Mouse (Mus musculus): ENCODE results near the gene Fam110c. TPM values are rescaled to one million over a fixed set of nuclear protein-coding genes. Genes with fewer than 3 reads are reported as not detected.

Gene Fam110c
- polyA plus RNA-seq, 1 experiment from 2014 or later, result 0.05 TPM

DNA sequence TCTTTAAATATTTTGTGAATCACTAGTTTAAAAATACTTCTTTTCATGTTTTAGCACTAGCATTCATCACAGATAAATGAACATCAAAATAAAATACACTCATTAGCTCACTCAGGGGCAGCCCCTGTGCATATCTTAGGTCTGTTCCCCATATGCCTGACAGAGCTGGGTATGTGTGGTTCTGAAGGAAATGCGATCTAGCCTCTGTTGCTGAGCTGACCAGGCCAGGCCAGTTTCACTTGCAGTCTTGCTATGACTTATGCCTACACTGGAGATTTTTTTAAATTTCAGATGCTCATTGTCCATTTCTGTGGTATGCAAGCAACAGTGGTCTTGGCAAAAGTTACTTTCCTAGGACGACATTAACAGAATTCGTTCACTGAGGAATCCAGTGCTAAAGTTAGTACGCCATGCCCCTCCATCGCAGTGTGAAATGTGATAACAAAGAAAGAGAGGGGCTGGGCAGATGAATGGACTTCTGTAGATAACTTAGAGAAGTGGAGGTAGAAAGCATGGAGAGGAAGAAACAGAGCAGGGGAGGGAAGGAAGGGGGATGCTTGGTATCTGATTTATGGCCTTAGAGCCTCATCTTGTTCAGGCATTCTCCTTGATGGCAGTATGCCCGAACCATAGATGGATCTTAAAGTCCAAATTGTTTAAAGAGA, 7.4 kb downstream of the Fam110c start:
- WGBS, result 86% methylated on average over 6 of the region's 6 CpGs

DNA sequence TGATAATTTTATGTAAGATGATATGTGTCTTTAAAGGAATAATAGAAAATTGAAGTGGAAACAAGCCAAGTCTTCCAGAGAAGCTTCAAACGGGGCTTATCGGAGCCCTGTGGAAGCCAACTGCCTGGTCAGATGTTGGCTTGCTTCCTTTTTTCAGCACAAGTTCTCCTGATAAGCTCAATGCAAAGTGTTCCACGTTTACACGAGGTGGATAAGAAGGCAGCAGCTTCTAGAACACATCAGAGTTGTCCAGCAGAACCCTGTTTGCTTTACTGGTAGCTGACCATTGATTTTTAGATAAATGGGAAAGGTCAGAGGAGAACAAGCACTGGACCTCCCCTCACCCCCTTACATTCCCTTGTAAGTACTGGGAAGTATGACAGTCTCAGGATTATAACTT, 9.3 kb downstream of the Fam110c start:
- no peak for ATAC-seq (ENCODE audit: low FRiP score, low read depth)
- H3K4me3 ChIP-seq, result no peak overlapping the region
- H3K27me3 ChIP-seq, result no peaks in the 10 kb centered on the region
- H3K27ac ChIP-seq (replicated peaks), result no peak overlapping the region
- no peaks in the 10 kb centered on the region for H3K36me3 ChIP-seq
- H3K4me2 ChIP-seq, result no peak overlapping the region
- no peaks in the 10 kb centered on the region for H3K9me3 ChIP-seq
- H3K9ac ChIP-seq, result no peak overlapping the region
- no peaks in the 10 kb centered on the region for H3K4me1 ChIP-seq (replicated peaks)
- 87% methylated on average over 4 of the region's 4 CpGs for WGBS

More for the DNA sequence above, 7.4 kb downstream of the Fam110c start:
- no peak for ATAC-seq (ENCODE audit: low FRiP score, low read depth)
- no peak overlapping the region for H3K27ac ChIP-seq (replicated peaks)
- H3K9ac ChIP-seq, result no peak overlapping the region
- no peak overlapping the region for H3K4me3 ChIP-seq
- H3K9me3 ChIP-seq, result no peaks in the 10 kb centered on the region
- no peaks in the 10 kb centered on the region for H3K4me1 ChIP-seq (replicated peaks)
- no peak overlapping the region for H3K4me2 ChIP-seq
- no peaks in the 10 kb centered on the region for H3K36me3 ChIP-seq
- H3K27me3 ChIP-seq, result peaks cover 11% of the 10 kb centered on the region

DNA sequence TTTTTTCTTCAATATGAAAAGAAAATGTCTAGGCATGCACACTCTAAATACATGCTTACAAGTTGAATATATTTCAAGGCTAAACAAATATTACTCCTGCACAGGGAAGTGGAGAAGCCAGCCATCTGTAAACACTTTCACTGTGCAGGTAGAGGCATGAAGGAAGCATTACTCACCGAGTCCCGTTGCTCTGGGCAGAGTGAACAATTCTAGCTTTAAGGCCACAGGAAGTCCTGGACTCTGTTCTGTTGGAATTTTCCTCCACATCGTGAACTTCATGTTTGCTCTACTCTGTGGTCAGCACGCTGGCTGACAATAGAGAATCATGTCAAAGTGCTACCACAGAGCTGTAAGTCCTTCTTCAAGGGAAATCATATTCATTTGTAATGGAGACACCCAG, 9.7 kb downstream of the Fam110c start:
- no peak for ATAC-seq (ENCODE audit: low FRiP score, low read depth)
- H3K27me3 ChIP-seq, result no peaks in the 10 kb centered on the region
- H3K27ac ChIP-seq (replicated peaks), result no peak overlapping the region
- no peak overlapping the region for H3K9ac ChIP-seq
- H3K4me3 ChIP-seq, result no peak overlapping the region
- H3K4me1 ChIP-seq (replicated peaks), result no peaks in the 10 kb centered on the region
- 85% methylated on average over 4 of the region's 4 CpGs for WGBS
- H3K36me3 ChIP-seq, result no peaks in the 10 kb centered on the region
- H3K9me3 ChIP-seq, result no peaks in the 10 kb centered on the region
- no peak overlapping the region for H3K4me2 ChIP-seq

DNA sequence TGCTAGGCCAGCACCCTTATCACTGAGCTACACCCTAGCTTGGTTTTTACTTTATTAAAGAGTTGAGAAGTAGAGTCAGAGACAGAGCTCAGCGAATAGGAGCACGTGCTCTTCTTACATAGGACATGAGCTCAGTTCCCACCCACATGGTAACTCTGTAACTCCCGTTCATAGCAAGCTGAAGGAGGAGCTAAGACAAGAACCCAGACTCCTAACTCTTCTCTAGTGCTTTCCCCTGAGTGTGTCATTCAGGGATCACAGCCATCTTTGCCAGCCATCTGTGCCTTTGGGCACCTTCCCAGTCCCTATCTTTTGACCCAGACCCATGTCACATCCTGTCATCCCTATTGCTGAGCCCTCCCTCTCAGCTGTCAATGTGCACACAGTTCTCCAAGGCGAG, 13.4 kb downstream of the Fam110c start:
- Histone ChIP-seq H3K27me3 (no peaks in the 10 kb centered on the region), H3K4me2 (no peak overlapping the region), H3K4me3 (no peak overlapping the region), H3K36me3 (no peaks in the 10 kb centered on the region), H3K9ac (no peak overlapping the region), H3K9me3 (no peaks in the 10 kb centered on the region), H3K27ac (replicated peaks) (no peak overlapping the region), H3K4me1 (replicated peaks) (no peaks in the 10 kb centered on the region)
- 85% methylated on average over 4 of the region's 4 CpGs for WGBS
- no peak for ATAC-seq (ENCODE audit: low FRiP score, low read depth)

DNA sequence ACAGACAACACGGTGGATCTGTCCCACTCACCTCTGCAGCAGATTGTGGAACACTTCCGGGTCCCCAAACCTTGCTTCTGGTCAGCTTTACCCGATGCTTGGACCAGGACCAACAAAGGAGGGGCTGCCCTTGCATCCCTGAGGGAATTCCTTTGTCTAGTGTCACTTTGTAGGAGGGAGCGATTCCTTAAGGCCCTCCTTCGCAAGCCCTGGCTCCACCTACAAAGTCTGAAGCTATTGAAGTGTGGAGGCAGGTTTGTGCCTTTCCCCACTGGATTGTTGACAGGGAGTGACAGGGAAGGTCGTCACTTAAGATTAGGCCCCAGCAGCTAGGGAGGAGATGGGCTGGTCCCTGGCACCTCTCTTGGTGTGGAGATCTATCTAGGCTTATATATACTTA, 16.7 kb downstream of the Fam110c start:
- Histone ChIP-seq H3K36me3 (no peaks in the 10 kb centered on the region), H3K4me2 (no peak overlapping the region), H3K4me3 (no peak overlapping the region), H3K27me3 (no peaks in the 10 kb centered on the region), H3K9me3 (no peaks in the 10 kb centered on the region), H3K4me1 (replicated peaks) (no peaks in the 10 kb centered on the region), H3K27ac (replicated peaks) (no peak overlapping the region), H3K9ac (no peak overlapping the region)
- 20% methylated on average over 6 of the region's 6 CpGs for WGBS
- ATAC-seq (ENCODE audit: low FRiP score, low read depth), result no peak

DNA sequence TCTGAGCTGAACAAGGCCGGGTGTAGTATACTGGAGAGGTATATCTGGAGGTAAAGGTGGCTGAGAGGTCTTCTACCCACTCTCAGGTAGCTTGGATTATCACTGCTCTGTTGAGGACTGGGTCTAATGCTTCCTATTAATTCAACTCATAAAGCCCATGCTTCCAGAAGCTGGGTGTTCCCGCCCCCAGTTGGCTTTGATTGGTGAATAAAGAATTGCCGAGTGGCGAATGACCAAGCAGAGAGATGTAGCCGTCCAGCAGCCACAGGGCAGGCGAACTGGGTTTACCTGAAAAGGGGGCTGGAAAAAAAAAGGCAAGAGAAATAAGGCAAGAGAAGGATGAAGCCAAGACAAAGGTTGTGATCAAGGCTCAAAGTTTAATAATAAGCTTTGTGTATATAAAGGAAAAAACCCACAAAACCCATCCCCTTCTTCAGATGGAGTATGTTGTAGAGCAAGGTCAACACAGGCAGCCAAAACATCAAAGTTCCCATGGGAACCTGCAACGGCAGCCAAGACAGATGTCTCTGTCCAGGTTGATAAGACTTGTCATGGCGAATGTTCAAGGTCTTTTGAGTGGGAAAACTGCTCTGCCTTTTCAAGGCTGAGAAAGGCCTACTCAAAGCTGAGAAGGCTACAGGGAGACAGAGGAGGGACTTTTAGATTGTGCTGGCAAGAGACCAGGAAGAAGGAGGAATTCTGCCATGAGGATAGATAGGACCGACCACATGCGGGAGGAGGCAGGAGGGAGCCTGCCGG, 17.4 kb downstream of the Fam110c start:
- Histone ChIP-seq H3K9me3 (no peaks in the 10 kb centered on the region), H3K27me3 (no peaks in the 10 kb centered on the region), H3K36me3 (no peaks in the 10 kb centered on the region), H3K4me2 (no peak overlapping the region), H3K4me1 (replicated peaks) (no peaks in the 10 kb centered on the region), H3K27ac (replicated peaks) (no peak overlapping the region), H3K9ac (no peak overlapping the region), H3K4me3 (no peak overlapping the region)
- no peak for ATAC-seq (ENCODE audit: low FRiP score, low read depth)
- WGBS, result 76% methylated on average over 11 of the region's 11 CpGs

DNA sequence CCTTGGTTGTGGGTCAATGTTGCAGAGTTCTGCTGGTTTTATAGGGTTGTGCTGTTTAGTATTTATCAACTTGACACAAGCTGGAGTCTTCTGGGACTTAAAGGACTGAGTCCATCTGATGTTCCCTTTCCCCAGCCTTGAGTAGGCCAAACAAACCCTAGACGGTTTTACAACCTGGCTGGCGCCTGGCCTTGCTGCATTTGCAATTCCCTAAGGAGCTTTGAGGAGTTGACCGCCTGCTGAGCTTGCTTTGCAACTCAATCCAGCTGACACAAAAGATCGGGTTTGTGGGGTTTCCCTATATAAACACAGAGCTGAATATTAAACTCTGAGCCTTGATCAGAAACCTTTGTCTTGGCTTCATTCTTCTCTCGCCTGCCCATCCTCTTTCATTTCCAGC, 18.8 kb downstream of the Fam110c start:
- ATAC-seq (ENCODE audit: low FRiP score, low read depth), result no peak
- Histone ChIP-seq H3K36me3 (no peaks in the 10 kb centered on the region), H3K9me3 (no peaks in the 10 kb centered on the region), H3K9ac (no peak overlapping the region), H3K4me2 (no peak overlapping the region), H3K4me1 (replicated peaks) (no peaks in the 10 kb centered on the region), H3K27me3 (no peaks in the 10 kb centered on the region), H3K4me3 (no peak overlapping the region), H3K27ac (replicated peaks) (no peak overlapping the region)
- whole genome bisulfite sequencing, result 10% methylated on average over 5 of the region's 5 CpGs

DNA sequence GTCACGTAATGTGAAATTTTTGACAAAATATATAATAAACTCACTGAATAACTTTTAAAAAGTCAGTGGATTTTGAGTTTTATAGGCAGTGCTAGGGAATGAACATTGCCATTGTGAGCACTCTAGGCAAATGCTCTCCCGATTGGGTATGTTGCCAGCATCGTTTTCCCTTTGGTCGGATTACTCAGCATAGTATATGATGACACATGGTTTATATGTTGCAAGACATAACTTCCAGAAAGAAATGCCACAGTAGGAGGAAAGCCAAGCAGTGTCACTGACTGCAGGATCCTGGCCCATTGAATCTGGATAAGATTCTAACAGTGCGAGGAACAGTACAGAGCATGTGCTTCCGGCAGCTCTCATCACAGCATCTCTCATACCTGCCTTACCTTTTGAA, 23.5 kb downstream of the Fam110c start:
- WGBS, result 97% methylated on average over 6 of the region's 6 CpGs
- no peak overlapping the region for H3K4me2 ChIP-seq
- H3K27me3 ChIP-seq, result no peaks in the 10 kb centered on the region
- no peaks in the 10 kb centered on the region for H3K9me3 ChIP-seq
- no peak for ATAC-seq (ENCODE audit: low FRiP score, low read depth)
- H3K4me1 ChIP-seq (replicated peaks), result no peaks in the 10 kb centered on the region
- no peaks in the 10 kb centered on the region for H3K36me3 ChIP-seq
- no peak overlapping the region for H3K4me3 ChIP-seq
- H3K9ac ChIP-seq, result no peak overlapping the region
- no peak overlapping the region for H3K27ac ChIP-seq (replicated peaks)

DNA sequence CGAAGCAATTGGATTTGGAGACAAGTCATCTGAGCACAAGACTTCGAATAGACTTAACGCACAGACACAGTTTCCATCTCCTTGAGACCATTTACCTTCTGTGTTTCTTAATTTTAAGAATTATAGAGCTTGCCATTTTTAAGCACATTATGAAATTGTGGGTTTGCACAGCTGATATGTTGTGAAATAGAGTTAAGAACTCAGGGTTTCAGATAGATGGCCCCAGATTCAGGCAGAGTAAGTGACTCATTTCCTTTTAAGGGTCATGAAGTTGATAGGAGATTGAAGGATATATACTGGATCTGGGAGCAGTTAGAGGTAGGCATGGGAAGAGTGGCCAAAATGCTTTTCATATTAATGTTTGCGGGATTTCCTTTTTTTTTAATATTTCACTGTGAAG, 27.5 kb downstream of the Fam110c start:
- no peak for ATAC-seq (ENCODE audit: low FRiP score, low read depth)
- Histone ChIP-seq H3K4me3 (no peak overlapping the region), H3K9ac (no peak overlapping the region), H3K4me1 (replicated peaks) (no peaks in the 10 kb centered on the region), H3K4me2 (no peak overlapping the region), H3K27ac (replicated peaks) (no peak overlapping the region), H3K27me3 (no peaks in the 10 kb centered on the region), H3K36me3 (no peaks in the 10 kb centered on the region), H3K9me3 (no peaks in the 10 kb centered on the region)
- WGBS, result 96% methylated on average over 4 of the region's 4 CpGs

DNA sequence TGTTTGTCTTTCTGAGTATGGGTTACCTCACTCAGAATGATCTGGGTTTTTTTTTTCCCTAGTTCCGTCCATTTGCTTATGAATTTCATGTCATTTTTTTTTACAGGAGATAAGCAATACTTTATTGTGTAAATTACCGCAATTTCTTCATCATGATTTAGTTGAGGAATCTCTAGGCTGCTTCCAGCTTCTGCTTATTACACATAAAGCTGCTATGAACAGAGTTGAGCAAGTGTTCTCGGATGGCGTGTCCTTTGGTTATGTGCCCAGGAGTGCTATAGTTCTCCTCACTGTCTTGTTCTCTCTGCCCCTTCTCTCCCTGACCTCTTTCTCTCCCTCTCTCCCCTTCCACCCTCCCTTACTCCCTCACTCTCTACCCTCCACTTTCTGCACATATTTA, 28.2 kb downstream of the Fam110c start:
- WGBS, result 97% methylated on average over 4 of the region's 4 CpGs
- Histone ChIP-seq H3K4me3 (no peak overlapping the region), H3K9ac (no peak overlapping the region), H3K27me3 (no peaks in the 10 kb centered on the region), H3K27ac (replicated peaks) (no peak overlapping the region), H3K4me1 (replicated peaks) (no peaks in the 10 kb centered on the region), H3K9me3 (no peaks in the 10 kb centered on the region), H3K36me3 (no peaks in the 10 kb centered on the region), H3K4me2 (no peak overlapping the region)
- no peak for ATAC-seq (ENCODE audit: low FRiP score, low read depth)

DNA sequence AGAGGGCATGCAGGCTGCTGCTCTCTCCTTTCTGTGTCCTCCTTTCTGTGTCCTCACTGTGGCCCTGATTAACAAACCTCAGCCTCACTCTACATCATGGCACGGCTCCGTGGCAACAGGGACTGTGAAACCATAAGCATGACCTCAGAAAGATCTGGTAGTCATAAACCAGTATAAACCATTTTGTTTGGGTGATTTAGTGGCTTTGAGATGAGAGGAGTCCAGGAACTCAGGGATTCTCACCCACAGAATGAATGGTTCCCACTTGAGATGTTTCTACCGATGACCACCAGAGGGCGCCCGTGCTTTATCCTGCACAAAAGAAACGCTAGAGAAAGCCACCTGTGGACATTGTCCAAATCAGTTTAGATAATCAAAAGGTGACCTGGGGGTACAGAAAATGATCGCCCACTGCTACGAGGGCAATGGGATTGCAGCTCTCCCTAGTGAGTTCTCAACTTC, 42.4 kb downstream of the Fam110c start:
- no peak overlapping the region for H3K9ac ChIP-seq
- no peaks in the 10 kb centered on the region for H3K9me3 ChIP-seq
- H3K4me2 ChIP-seq, result no peak overlapping the region
- no peaks in the 10 kb centered on the region for H3K27me3 ChIP-seq
- H3K36me3 ChIP-seq, result no peaks in the 10 kb centered on the region
- no peak overlapping the region for H3K4me3 ChIP-seq
- 0 out of 2 replicates have a peak, but pooled peaks have one; percentile 51 for ATAC-seq (ENCODE audit: low FRiP score, low read depth)
- H3K4me1 ChIP-seq (replicated peaks), result no peaks in the 10 kb centered on the region
- 18% methylated on average over 8 of the region's 8 CpGs for WGBS
- H3K27ac ChIP-seq (replicated peaks), result no peak overlapping the region

DNA sequence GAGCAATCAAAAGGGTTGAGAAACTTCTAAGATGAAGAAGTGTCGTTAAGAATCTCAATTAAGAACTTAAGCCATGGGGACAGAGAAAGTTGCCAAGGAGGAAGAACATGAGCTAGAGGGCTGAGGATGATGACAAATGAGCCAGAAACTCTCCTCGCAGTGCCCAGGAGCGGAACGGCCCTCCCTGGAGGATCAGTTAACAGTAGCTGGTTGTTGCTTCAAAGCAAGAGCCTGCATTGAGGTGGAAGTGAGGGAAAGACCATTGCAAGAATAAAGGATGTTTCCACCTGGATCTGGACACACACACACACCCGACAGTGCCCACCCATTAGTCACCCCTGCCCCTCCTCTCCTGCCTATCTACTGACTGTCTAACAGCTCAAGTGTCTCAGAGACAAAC, 46.9 kb downstream of the Fam110c start:
- no peak for ATAC-seq (ENCODE audit: low FRiP score, low read depth)
- 78% methylated on average over 5 of the region's 5 CpGs for WGBS
- Histone ChIP-seq H3K36me3 (no peaks in the 10 kb centered on the region), H3K9ac (no peak overlapping the region), H3K9me3 (no peaks in the 10 kb centered on the region), H3K4me3 (no peak overlapping the region), H3K27ac (replicated peaks) (no peak overlapping the region), H3K4me2 (no peak overlapping the region), H3K27me3 (no peaks in the 10 kb centered on the region), H3K4me1 (replicated peaks) (no peaks in the 10 kb centered on the region)

All from hindbrain, embryonic 15.5 days (tissue).